Mouse (Mus musculus) spleen, postnatal 10 days (tissue): ENCODE results near the gene Rab42.

ENCODE experiments used
- DNase-seq, 2 experiments: peaks; one replicate each; pipeline ENCODE4 v3.0.0; 2021 to 2022; ENCODE audit warnings: low spot score in 2 of 2

Gene Rab42

GRCm38 (mm10) chr4:132269740-132270560 is 33.2 kb downstream of the Rab42 start:
- DNase-seq = peak; percentile 78 to 88

GRCm38 (mm10) chr4:132268871-132269739 is 34.1 kb downstream of the Rab42 start:
- no peak for DNase-seq

GRCm38 (mm10) chr4:132266835-132267349 is 36.3 kb downstream of the Rab42 start:
- no peak for DNase-seq

- no peak for DNase-seq
These were observed 39.9 kb downstream of the Rab42 start for GRCm38 (mm10) chr4:132263313-132263712.

GRCm38 (mm10) chr4:132262358-132262616 is 40.9 kb downstream of the Rab42 start:
- no peak for DNase-seq

- peak; percentile 80 to 85 for DNase-seq
These were observed 41.4 kb downstream of the Rab42 start, which contains the start of gene Gmeb1 for GRCm38 (mm10) chr4:132261514-132262357. TSS of gene Gmeb1 (minus strand) at chr4:132261602.

- peak; percentile 59 to 65 for DNase-seq
These were observed 42.5 kb downstream of the Rab42 start for GRCm38 (mm10) chr4:132260404-132261379.

- no peak for DNase-seq
These were observed 43.9 kb downstream of the Rab42 start for GRCm38 (mm10) chr4:132259248-132259647.

- DNase-seq = no peak
These were observed 46.8 kb downstream of the Rab42 start for GRCm38 (mm10) chr4:132256384-132256783.

- peak in 1 of 2 experiments; percentile 50 for DNase-seq
These were observed 48.2 kb downstream of the Rab42 start for GRCm38 (mm10) chr4:132254986-132255385.

- no peak for DNase-seq
These were observed 49.6 kb downstream of the Rab42 start for GRCm38 (mm10) chr4:132253622-132254021.

- no peak for DNase-seq
These were observed 50.1 kb downstream of the Rab42 start for GRCm38 (mm10) chr4:132253128-132253527.
